In genomic region chr16:23223166-23223870, GRCm38 (mm10) we compare ENCODE assay signal across 9 mouse cellular contexts. TPM values are rescaled to one million over a fixed set of nuclear protein-coding genes. Genes with fewer than 3 reads are reported as not detected.
DNase-seq lines count a peak whose midpoint lies in the region; ATAC-seq lines count a peak whose summit lies in the region.
"Had no signal": no experiment of that assay in that cellular context is flagged by ENCODE, and none has a peak within 500 bp of the region (broad histone marks: within the 10 kb centered on the region; RNA-seq: fewer than 3 reads in every experiment).

No protein-coding gene starts in this region.

- H3K9me3 ChIP-seq in kidney, embryonic 15.5 days (replicated peaks), result no peaks in the 10 kb centered on the region
- no peaks in the 10 kb centered on the region for H3K9me3 ChIP-seq in embryonic facial prominence, embryonic 13.5 days
- H3K9me3 ChIP-seq in midbrain, embryonic 15.5 days, result no peaks in the 10 kb centered on the region
- H3K9me3 ChIP-seq: liver, embryonic 13.5 days had no signal

- 0 out of 2 replicates have a peak overlapping the region, but pooled peaks have one; percentile 85 for H3K27ac ChIP-seq in kidney, embryonic 15.5 days
- H3K27ac ChIP-seq in embryonic facial prominence, embryonic 13.5 days, result peak overlapping the region; percentile 90
- H3K27ac ChIP-seq in midbrain, embryonic 15.5 days, result 0 out of 2 replicates have a peak overlapping the region, but pooled peaks have one; percentile 12
- H3K27ac ChIP-seq: liver, embryonic 13.5 days had no signal

- no peaks in the 10 kb centered on the region for H3K27me3 ChIP-seq in kidney, embryonic 15.5 days
- no peaks in the 10 kb centered on the region for H3K27me3 ChIP-seq in embryonic facial prominence, embryonic 13.5 days
- H3K27me3 ChIP-seq in midbrain, embryonic 15.5 days (replicated peaks), result no peaks in the 10 kb centered on the region

- no peaks in the 10 kb centered on the region for H3K36me3 ChIP-seq in kidney, embryonic 15.5 days
- H3K36me3 ChIP-seq in embryonic facial prominence, embryonic 13.5 days, result no peaks in the 10 kb centered on the region
- no peaks in the 10 kb centered on the region for H3K36me3 ChIP-seq in midbrain, embryonic 15.5 days (replicated peaks)
- H3K36me3 ChIP-seq: liver, embryonic 13.5 days had no signal

- H3K9ac ChIP-seq in kidney, embryonic 15.5 days, result no peak overlapping the region
- no peak overlapping the region for H3K9ac ChIP-seq in embryonic facial prominence, embryonic 13.5 days
- H3K9ac ChIP-seq in midbrain, embryonic 15.5 days, result peak overlapping the region; percentile 17; the same call in 1 of the 2 replicates
- H3K9ac ChIP-seq: liver, embryonic 13.5 days had no signal

- H3K4me1 ChIP-seq in kidney, embryonic 15.5 days, result peaks cover 43% of the 10 kb centered on the region
- H3K4me1 ChIP-seq in embryonic facial prominence, embryonic 13.5 days, result peaks cover 36% of the 10 kb centered on the region
- H3K4me1 ChIP-seq in midbrain, embryonic 15.5 days, result peaks cover 30% of the 10 kb centered on the region

- no peak for DNase-seq in kidney, adult 11 months
- no peak for DNase-seq in adrenal gland, postnatal 4 days (ENCODE audit: low spot score in 2 of 2)
- no peak for DNase-seq in embryo, embryonic 11 days
- DNase-seq: liver, embryonic 13.5 days had no signal

- H3K4me2 ChIP-seq in kidney, embryonic 15.5 days, result peak overlapping the region; percentile 80
- H3K4me2 ChIP-seq in embryonic facial prominence, embryonic 13.5 days, result peak overlapping the region; percentile 85
- H3K4me2 ChIP-seq in midbrain, embryonic 15.5 days, result peak overlapping the region; percentile 89

- 64% methylated on average over 12 of the region's 12 CpGs for WGBS in kidney, embryonic 15.5 days
- WGBS in embryonic facial prominence, embryonic 13.5 days, result 80% methylated on average over 12 of the region's 12 CpGs
- 71% methylated on average over 12 of the region's 12 CpGs for WGBS in midbrain, embryonic 15.5 days

- H3K4me3 ChIP-seq in kidney, embryonic 15.5 days (replicated peaks), result no peak overlapping the region
- 0 out of 2 replicates have a peak overlapping the region, but pooled peaks have one; percentile 75 for H3K4me3 ChIP-seq in embryonic facial prominence, embryonic 13.5 days
- peak overlapping the region; percentile 91 for H3K4me3 ChIP-seq in midbrain, embryonic 15.5 days
- H3K4me3 ChIP-seq: liver, embryonic 13.5 days had no signal

- ATAC-seq in kidney, embryonic 15.5 days (replicated peaks; ENCODE audit: low FRiP score), result no peak
- peak; percentile 44 for ATAC-seq in CD4-positive, CD25-positive, alpha-beta regulatory T cell, adult 4 months
- ATAC-seq in embryonic facial prominence, embryonic 13.5 days (ENCODE audit: insufficient number of reproducible peaks, insufficient read depth, low FRiP score, low TSS enrichment, low read depth), result no peak
- ATAC-seq in midbrain, embryonic 15.5 days (replicated peaks), result no peak
- ATAC-seq in megakaryocyte progenitor cell, adult 5-6 weeks (replicated peaks; ENCODE audit: poor library complexity), result no peak

RNA-seq across cellular contexts. Expression of gene St6gal1, which starts 1.2 kb away (rescaled TPM):
- 22.6 and 25.5 TPM in 2 replicates for polyA plus RNA-seq in kidney, embryonic 15.5 days (2015; fragmentation: Nextera tagmentation; extraction: Ambion mirVana)
- polyA plus RNA-seq in CD4-positive, CD25-positive, alpha-beta regulatory T cell, adult 4 months (2017; shearing (Covaris generic)), result 10 to 100 TPM; 70.1 to 99.5 TPM
- polyA plus RNA-seq in embryonic facial prominence, embryonic 13.5 days (2015; fragmentation: Nextera tagmentation; extraction: Ambion mirVana), result 17.2 and 19.6 TPM in 2 replicates
- polyA plus RNA-seq in midbrain, embryonic 15.5 days (2015; fragmentation: Nextera tagmentation; extraction: Ambion mirVana), result 27.9 and 29.4 TPM in 2 replicates
- total RNA-seq in adrenal gland, postnatal 4 days (2021), result 10 to 100 TPM; 46.6 to 56.3 TPM
- 0.05 and 0.37 TPM in 2 replicates for total RNA-seq in megakaryocyte progenitor cell, adult 5-6 weeks (2015)
- total RNA-seq in megakaryocyte progenitor cell, adult 5-6 weeks (2017), result 0.03 and 1.2 TPM in 2 replicates

Comparison
In these comparisons a context has a peak if more than half of its experiments do, and no peak if none do; other contexts are left out.
1. H3K27ac ChIP-seq: peak in every context shown above with its lines; median percentile 90 in embryonic facial prominence, embryonic 13.5 days; 85 in kidney, embryonic 15.5 days; 12 in midbrain, embryonic 15.5 days.